In the genomic region with DNA sequence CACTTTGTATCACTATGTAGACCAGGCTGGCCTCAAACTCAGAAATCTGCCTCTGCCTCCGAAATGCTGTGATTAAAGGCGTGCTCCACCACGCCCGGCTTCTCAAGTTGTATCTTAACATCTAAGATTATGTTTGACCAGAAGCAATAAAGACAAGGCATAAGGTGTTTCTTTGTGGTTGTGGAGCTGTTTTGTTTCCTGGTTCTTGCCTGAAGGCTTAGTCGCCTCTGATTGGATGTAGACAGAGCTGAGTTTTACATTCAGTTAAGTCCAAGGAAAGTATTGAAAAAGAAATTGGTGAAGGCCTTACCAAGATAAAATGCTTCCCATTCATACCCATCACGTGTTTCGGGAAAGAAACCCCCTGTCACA, we compare ENCODE assay signal across 9 mouse cellular contexts. TPM values are rescaled to one million over a fixed set of nuclear protein-coding genes. Genes with fewer than 3 reads are reported as not detected.
DNase-seq lines count a peak whose midpoint lies in the region; ATAC-seq lines count a peak whose summit lies in the region.
"Had no signal": no experiment of that assay in that cellular context is flagged by ENCODE, and none has a peak within 500 bp of the region (broad histone marks: within the 10 kb centered on the region; RNA-seq: fewer than 3 reads in every experiment).

No protein-coding gene starts in this region.

- H3K36me3 ChIP-seq in heart, embryonic 13.5 days = peaks cover 11% of the 10 kb centered on the region
- no peaks in the 10 kb centered on the region for H3K36me3 ChIP-seq in hindbrain, embryonic 14.5 days (replicated peaks; ENCODE audit: control insufficient read depth, insufficient read depth)
- no peaks in the 10 kb centered on the region for H3K36me3 ChIP-seq in midbrain, embryonic 12.5 days

- peaks cover 50% of the 10 kb centered on the region for H3K4me1 ChIP-seq in heart, embryonic 13.5 days
- H3K4me1 ChIP-seq in hindbrain, embryonic 14.5 days (replicated peaks; ENCODE audit: control insufficient read depth, insufficient read depth, low read length) = peaks cover 10% of the 10 kb centered on the region
- peaks cover 10% of the 10 kb centered on the region; the same call in 1 of the 2 replicates for H3K4me1 ChIP-seq in midbrain, embryonic 12.5 days

- WGBS in heart, embryonic 13.5 days = 67% methylated on average over 7 of the region's 7 CpGs
- 83% methylated on average over 7 of the region's 7 CpGs for WGBS in hindbrain, embryonic 14.5 days
- 87% methylated on average over 7 of the region's 7 CpGs for WGBS in midbrain, embryonic 12.5 days

- H3K4me2 ChIP-seq in heart, embryonic 13.5 days = peak overlapping the region; percentile 88
- H3K4me2 ChIP-seq in hindbrain, embryonic 14.5 days (replicated peaks) = peak overlapping the region; percentile 77
- peak overlapping the region; percentile 88 for H3K4me2 ChIP-seq in midbrain, embryonic 12.5 days (replicated peaks)

- H3K27ac ChIP-seq in heart, embryonic 13.5 days (replicated peaks) = peak overlapping the region; percentile 82; the same call in 1 of the 2 replicates
- H3K27ac ChIP-seq in hindbrain, embryonic 14.5 days = no peak overlapping the region
- no peak overlapping the region for H3K27ac ChIP-seq in midbrain, embryonic 12.5 days (replicated peaks)

- ATAC-seq in heart, embryonic 13.5 days (ENCODE audit: extremely low read depth, insufficient number of reproducible peaks, low FRiP score, low TSS enrichment) = no peak
- ATAC-seq in hindbrain, embryonic 14.5 days (ENCODE audit: low FRiP score) = no peak
- ATAC-seq in midbrain, embryonic 12.5 days (ENCODE audit: low FRiP score, low read depth) = no peak

- peak overlapping the region; percentile 95 for H3K4me3 ChIP-seq in heart, embryonic 13.5 days
- H3K4me3 ChIP-seq in hindbrain, embryonic 14.5 days (replicated peaks; ENCODE audit: low read length) = peak overlapping the region; percentile 87
- H3K4me3 ChIP-seq in midbrain, embryonic 12.5 days = peak overlapping the region; percentile 62; the same call in 1 of the 2 replicates

- H3K9me3 ChIP-seq in heart, embryonic 13.5 days = no peaks in the 10 kb centered on the region
- H3K9me3 ChIP-seq in hindbrain, embryonic 14.5 days (ENCODE audit: control insufficient read depth, low read length) = no peaks in the 10 kb centered on the region
- H3K9me3 ChIP-seq in midbrain, embryonic 12.5 days = no peaks in the 10 kb centered on the region

- intact Hi-C loops in heart, postnatal 25 days (cut with DNase I) = loop anchor here (2.0 to 5.0 kb wide), 2 partner anchors 42 to 186 kb away; no protein-coding TSS in a partner anchor

- H3K27me3 ChIP-seq in heart, embryonic 13.5 days (replicated peaks) = no peaks in the 10 kb centered on the region
- H3K27me3 ChIP-seq in hindbrain, embryonic 14.5 days (ENCODE audit: control insufficient read depth, insufficient read depth, low read length) = no peaks in the 10 kb centered on the region
- peaks cover 7% of the 10 kb centered on the region; the same call in 1 of the 2 replicates for H3K27me3 ChIP-seq in midbrain, embryonic 12.5 days

- no peak for DNase-seq in heart, postnatal 25 days (ENCODE audit: low spot score)
- DNase-seq in NIH3T3 (ENCODE audit: low read depth) = peak; percentile 27
- DNase-seq in hindbrain, embryonic 14.5 days (ENCODE audit: low spot score) = no peak
- no peak for DNase-seq in frontal cortex, postnatal 25 days (ENCODE audit: low spot score in 2 of 2)
- no peak for DNase-seq in adrenal gland, adult 8-10 months
- no peak for DNase-seq in layer of hippocampus, postnatal 10 days (ENCODE audit: low spot score in 2 of 2)
- DNase-seq: left cerebral cortex, postnatal 4 days had no signal

- peak overlapping the region; percentile 95 for H3K9ac ChIP-seq in heart, embryonic 13.5 days
- peak overlapping the region; percentile 93 for H3K9ac ChIP-seq in hindbrain, embryonic 14.5 days
- H3K9ac ChIP-seq in midbrain, embryonic 12.5 days (replicated peaks) = no peak overlapping the region

RNA-seq across cellular contexts. Expression of a gene that starts 1.1 kb away (rescaled TPM):
- 30.9 and 32.8 TPM in 2 replicates for polyA plus RNA-seq in heart, embryonic 13.5 days (2015; fragmentation: Nextera tagmentation; extraction: Ambion mirVana)
- total RNA-seq in heart, postnatal 25 days (2021) = 100 to 1,000 TPM; 107 to 116 TPM
- 21.2 and 26.6 TPM in 2 replicates for polyA plus RNA-seq in hindbrain, embryonic 14.5 days (2014; fragmentation: Nextera tagmentation; extraction: Ambion mirVana)
- polyA plus RNA-seq in midbrain, embryonic 12.5 days (2016; fragmentation: Nextera tagmentation; extraction: Ambion mirVana) = 8.3 and 9.5 TPM in 2 replicates
- 10 to 100 TPM; 40.9 to 45.9 (median 42.3) TPM for total RNA-seq in adrenal gland, adult 8-10 months (2022)
- total RNA-seq in layer of hippocampus, postnatal 10 days (2021) = 10 to 100 TPM; 35.5 to 39.9 TPM
